Mouse (Mus musculus) bone marrow, adult 2 months (tissue): ENCODE measurements at regions not wholly inside any gene's neighbourhood (a gene's known extent, or its start where the extent isn't known, plus 50 kb on each side); places are given as distances from the start of the nearest gene placed in this dataset.

Experiments used
- H3K27ac ChIP-seq: fragments of 200-500 bp; 2 replicates; pipeline ENCODE4 v1.5.1; 2012; ENCODE audit warnings: low read depth, mild to moderate bottlenecking, control low read depth, inconsistent platforms, low read length; ENCODE audit not compliant: control insufficient read depth, poor library complexity, insufficient read depth
- H3K4me1 ChIP-seq: fragments of 200-500 bp; 2 replicates; pipeline ENCODE4 v1.6.1; 2011; ENCODE audit warnings: low read length; ENCODE audit not compliant: control insufficient read depth, insufficient read depth
- H3K4me3 ChIP-seq: fragments of 200-500 bp; replicated peaks from 2 replicates; pipeline ENCODE3; 2011; ENCODE audit warnings: mild to moderate bottlenecking, low read depth, low read length, control low read depth; ENCODE audit not compliant: control insufficient read depth
- CTCF ChIP-seq: fragments of 200-500 bp; IDR thresholded peaks from 2 replicates; pipeline ENCODE4 v1.5.1; 2011; ENCODE audit warnings: low read length, control low read depth; ENCODE audit not compliant: control insufficient read depth, insufficient read depth
- POLR2A ChIP-seq: fragments of 200-500 bp; IDR thresholded peaks from 2 replicates; pipeline ENCODE4 v1.6.1; 2011; ENCODE audit warnings: low read depth, mild to moderate bottlenecking, control low read depth, low read length, borderline replicate concordance; ENCODE audit not compliant: control insufficient read depth
- WGBS: fragments of 180-500 bp; shearing (Covaris S2); methylation state at CpG from one replicate; pipeline ENCODE4 v1.1.7; 2018; 5-methylcytosine and 5-hydroxymethylcytosine counted together

DNA sequence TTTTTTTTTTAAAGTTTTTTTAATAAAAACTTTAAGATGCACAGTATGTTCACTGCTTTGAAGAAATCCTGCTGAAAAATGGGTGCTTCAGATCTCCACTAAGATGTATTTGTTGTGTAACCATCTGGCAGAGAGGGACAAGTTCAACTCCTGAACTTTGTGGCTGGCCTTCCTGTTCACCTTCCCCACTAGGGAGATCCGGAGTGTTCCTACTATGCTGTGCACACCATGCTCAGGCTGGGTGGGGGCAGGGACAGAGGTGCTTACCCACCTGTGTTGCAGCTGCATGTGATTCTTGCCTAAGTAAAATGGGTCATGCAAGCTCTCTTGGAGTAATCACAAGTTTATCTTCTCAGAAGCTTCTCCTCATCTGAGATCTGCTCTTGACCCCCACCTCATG, 377.4 kb upstream of the Arglu1 start:
- TF ChIP-seq CTCF = no peak
- TF ChIP-seq POLR2A = no peak
- Histone ChIP-seq H3K4me1 (no peaks in the 10 kb centered on the region), H3K27ac (no peak overlapping the region), H3K4me3 (no peak overlapping the region)
- WGBS = 50% methylated on average over 1 of the region's 1 CpGs

DNA sequence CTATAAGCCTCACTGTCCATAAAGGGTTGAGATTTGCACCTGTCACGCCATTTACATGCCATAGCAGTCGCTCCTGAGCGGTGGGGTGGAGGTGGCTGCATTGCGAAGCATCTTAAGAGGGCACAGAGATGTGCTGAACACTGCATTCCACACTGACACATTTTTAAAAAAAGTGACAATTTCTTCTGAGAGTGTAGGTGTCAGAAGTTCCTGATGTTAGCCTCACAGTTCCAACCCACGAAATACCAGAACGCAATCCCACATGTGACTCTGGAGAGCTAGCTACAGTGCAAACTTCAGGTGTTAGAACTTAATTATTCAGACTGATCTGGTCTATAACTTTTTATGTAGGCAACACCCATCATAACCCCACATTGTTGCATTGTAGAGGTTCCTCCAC, 369.8 kb upstream of the Arglu1 start:
- Histone ChIP-seq H3K27ac (no peak overlapping the region), H3K4me1 (no peaks in the 10 kb centered on the region), H3K4me3 (no peak overlapping the region)
- 91% methylated on average over 6 of the region's 6 CpGs for WGBS
- TF ChIP-seq CTCF = no peak

DNA sequence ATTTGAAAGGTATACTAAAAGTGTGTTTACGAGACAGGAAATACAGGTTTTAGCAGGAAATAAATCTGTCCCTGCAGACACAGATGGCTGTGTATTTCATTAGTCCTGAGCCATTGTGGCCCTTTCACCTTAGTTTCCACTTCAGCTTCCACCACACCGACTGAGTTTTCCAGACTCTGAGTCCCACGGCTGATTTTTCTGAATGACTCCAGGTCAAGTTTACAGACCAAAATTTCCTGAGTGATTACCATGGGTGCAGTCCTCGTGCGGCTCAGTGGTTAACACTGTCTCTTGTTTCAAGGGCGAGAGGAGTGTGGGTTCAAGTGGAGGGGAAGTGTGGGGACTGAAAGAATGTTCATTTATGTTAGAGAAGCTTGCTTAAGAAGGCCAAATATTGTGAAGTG, 365.1 kb upstream of the Arglu1 start:
- WGBS = 51% methylated on average over 6 of the region's 6 CpGs
- Histone ChIP-seq H3K4me3 (no peak overlapping the region), H3K27ac (no peak overlapping the region), H3K4me1 (no peaks in the 10 kb centered on the region)
- TF ChIP-seq POLR2A = no peak
- no peak for TF ChIP-seq CTCF

DNA sequence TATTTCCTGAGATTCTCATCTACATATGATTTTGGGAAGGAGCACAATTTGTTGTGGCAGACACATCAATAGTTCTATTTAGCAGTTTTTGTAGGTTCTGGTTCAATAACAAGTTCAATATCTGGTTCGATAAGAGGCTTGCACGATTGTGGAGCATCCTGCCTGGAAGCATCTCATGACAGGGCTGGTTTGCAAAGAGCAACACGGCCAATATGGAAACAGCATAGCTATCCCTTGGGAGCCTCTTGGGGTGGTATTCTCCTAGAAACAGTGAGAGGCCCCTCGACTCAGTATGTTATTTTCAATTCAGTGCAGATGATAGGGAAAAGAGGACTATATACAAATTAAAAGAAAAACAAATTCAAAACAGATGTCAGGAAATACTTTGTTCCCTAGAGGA, 364.5 kb upstream of the Arglu1 start:
- no peak for TF ChIP-seq CTCF
- no peak for TF ChIP-seq POLR2A
- Histone ChIP-seq H3K4me3 (no peak overlapping the region), H3K4me1 (no peaks in the 10 kb centered on the region), H3K27ac (no peak overlapping the region)
- 76% methylated on average over 4 of the region's 4 CpGs for WGBS

DNA sequence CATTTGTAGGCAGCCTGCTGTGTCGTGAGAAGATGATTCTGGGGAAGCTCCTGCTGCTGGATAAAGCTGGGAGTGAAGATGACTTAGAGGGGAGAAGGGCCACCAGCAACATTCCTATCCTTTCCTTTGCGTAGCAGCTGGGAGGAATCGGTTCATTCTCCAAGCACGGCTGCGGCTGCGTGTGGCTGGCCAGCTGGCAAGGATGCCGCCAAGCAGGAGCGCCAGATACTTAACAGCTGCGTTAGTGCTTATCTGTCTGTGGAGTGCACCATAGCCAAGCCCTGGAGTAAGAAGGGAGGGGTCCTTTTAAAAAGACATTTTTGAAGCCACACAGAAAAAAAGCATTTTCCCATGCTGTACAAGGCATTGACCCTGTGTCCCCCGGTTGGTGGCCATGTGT, 361.4 kb upstream of the Arglu1 start:
- WGBS = 89% methylated on average over 10 of the region's 10 CpGs
- Histone ChIP-seq H3K4me3 (no peak overlapping the region), H3K4me1 (no peaks in the 10 kb centered on the region), H3K27ac (no peak overlapping the region)
- TF ChIP-seq POLR2A (no peak), CTCF (no peak)

DNA sequence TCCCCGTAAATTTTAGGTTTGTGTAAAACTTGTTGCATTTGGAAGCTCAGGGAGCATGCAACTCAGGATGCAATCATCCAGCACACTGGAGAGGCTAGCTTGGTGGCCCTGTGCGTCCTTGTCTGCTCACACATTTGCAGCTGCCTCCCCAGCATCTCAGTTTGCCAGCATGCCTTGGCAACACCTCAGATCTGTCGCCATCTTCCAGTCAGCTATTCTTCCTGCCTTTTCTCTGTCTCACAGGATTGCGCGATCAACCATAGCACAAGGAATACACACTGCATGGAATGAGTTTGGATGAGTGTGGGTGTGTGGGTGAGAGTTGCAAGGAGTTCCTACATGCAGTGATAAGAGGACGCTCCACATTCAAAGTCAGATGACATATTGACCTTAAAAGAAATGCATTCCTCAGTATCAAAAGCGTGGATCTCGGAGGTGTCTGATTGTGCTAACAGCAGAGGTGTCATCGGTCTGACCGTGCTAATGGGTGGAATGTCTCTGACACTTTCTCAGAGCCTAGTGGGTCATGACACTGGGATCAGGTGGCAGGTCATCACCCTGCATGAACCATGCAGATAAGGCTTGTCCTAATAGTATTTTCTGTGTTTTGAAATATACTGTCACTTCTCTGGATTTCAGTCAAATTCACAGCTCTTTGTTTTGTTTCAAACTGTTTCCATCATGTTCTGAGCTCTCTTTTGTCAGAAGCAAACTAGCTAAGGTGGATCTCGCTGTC, 360.6 kb upstream of the Arglu1 start:
- H3K27ac ChIP-seq = no peak overlapping the region
- no peak overlapping the region for H3K4me3 ChIP-seq
- 83% methylated on average over 11 of the region's 11 CpGs for WGBS
- TF ChIP-seq CTCF (no peak), POLR2A (no peak)
- H3K4me1 ChIP-seq = no peaks in the 10 kb centered on the region

DNA sequence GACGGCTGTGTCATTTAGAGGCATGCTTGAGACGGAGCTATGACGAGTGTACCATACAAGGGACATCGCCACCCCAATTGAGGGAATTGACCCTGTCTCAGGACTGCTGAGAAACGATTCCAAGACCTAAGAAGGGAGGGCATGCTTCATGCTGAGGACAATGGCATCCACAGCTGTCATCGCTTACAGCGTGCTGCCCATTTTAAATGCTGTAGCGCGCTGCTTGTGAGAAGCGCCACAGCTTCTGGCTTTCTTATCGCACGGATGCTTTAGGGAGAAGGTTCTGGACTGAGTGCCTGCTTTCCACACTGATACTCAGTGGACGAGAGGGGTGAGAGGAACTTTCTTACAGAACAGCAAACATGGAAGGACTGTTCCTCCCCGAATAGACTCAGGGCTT, 357.8 kb upstream of the Arglu1 start:
- WGBS = 81% methylated on average over 14 of the region's 14 CpGs
- H3K4me3 ChIP-seq = no peak overlapping the region
- TF ChIP-seq CTCF (no peak), POLR2A (no peak)
- no peak overlapping the region for H3K27ac ChIP-seq
- H3K4me1 ChIP-seq = no peaks in the 10 kb centered on the region

DNA sequence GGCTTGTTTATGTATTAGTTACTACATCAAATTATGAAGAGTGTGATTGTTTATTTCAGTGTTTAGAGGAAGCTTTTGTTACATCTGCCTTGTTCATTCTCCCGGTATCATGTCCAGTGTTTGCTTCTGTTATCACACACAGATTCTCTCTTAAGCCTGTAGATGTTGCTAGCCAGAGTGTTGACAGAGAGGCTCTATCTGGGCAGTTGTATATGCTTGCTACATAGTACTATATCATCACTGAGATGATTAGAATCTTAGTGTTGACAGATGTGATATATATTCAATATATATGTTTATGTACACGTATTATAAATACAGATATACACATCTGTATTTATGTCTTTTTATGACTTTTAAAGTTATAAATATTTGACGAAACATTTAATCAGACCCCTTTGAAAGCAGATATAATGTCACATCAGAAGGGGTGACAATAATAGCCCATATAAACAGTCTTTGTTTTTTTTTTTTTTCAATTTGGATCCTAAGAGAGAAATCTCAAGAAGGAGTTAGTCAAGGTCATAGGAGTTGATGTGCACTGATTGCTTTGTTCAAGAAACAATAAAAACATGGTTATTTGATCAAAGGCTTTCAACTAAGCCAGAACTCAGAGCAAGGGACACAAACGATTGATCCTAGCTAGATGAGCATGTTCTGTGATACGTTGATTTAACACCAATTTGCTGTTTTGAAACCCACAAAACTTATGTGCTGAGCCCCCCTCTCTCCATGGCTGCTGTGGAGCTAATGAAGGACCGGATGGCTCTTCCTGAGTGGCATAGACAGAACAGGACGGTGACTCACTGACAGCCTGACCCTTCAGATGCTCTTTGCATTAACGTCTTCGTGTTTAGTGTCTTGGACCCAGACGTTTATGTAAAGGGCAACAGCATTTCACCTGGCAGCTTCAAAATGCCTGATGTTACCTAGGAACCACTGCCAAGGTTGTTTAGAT, 352.8 kb upstream of the Arglu1 start:
- H3K4me1 ChIP-seq = no peaks in the 10 kb centered on the region
- H3K4me3 ChIP-seq = no peak overlapping the region
- 64% methylated on average over 10 of the region's 10 CpGs for WGBS
- H3K27ac ChIP-seq = no peak overlapping the region
- TF ChIP-seq POLR2A (no peak), CTCF (no peak)
